Mouse (Mus musculus) erythroblast, embryonic 14.5 days (primary cell): ENCODE results near the gene Adora2a. TPM values are rescaled to one million over a fixed set of nuclear protein-coding genes. Genes with fewer than 3 reads are reported as not detected.

Experiments used
- H3K27me3 ChIP-seq: 2 replicates; pipeline ENCODE4 v1.6.1; 2012; ENCODE audit warnings: inconsistent platforms; ENCODE audit not compliant: control insufficient read depth
- H3K36me3 ChIP-seq: 2 replicates; pipeline ENCODE4 v1.6.1; 2012; ENCODE audit warnings: mild to moderate bottlenecking, inconsistent platforms; ENCODE audit not compliant: control insufficient read depth
- H3K4me1 ChIP-seq: 2 replicates; pipeline ENCODE4 v1.6.1; 2012; ENCODE audit warnings: inconsistent platforms; ENCODE audit not compliant: control insufficient read depth
- H3K4me3 ChIP-seq: replicated peaks from 2 replicates; pipeline ENCODE3; 2012; ENCODE audit warnings: moderate library complexity, mild to moderate bottlenecking, inconsistent platforms
- H3K9me3 ChIP-seq: 2 replicates; pipeline ENCODE4 v1.6.1; 2012; ENCODE audit warnings: low read length, inconsistent platforms, mixed read lengths; ENCODE audit not compliant: control insufficient read depth
- GATA1 ChIP-seq: IDR thresholded peaks from 2 replicates; pipeline ENCODE4 v1.6.1; 2012; ENCODE audit warnings: low read length, inconsistent platforms, mixed read lengths
- TAL1 ChIP-seq: IDR thresholded peaks from 3 replicates; pipeline ENCODE4 v1.6.1; 2012; ENCODE audit warnings: low read length, inconsistent platforms, mixed read lengths
- polyA plus RNA-seq: library from polyadenylated mRNA; stranded (reverse); fragments of >175 nt; gene quantifications from 2 replicates; pipeline ENCODE4 v1.2.3, GENCODE M21; 2012

The Adora2a gene
- polyA plus RNA-seq, 1 experiment, result not detected

DNA sequence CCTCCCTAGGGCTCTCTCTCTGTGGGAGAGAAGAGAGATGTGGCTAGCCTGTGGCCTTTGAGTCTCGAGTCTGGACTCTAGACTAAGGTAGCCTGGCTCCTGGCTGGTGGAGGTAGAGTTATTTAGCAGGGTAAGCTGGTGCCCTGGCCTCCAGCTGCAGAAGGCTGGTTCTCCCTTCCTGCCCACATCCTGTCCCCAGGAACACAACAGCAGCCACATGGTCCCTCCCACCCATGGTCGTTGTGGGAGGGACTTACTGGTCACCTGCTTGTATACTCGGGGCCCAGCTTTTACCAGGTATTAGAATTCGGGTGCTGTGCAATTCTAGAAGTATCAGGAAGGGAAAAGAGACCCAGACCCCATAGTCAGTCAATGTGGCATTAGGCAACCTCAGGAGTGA, 3.6 kb downstream of the Adora2a start:
- Histone ChIP-seq H3K36me3 (no peaks in the 10 kb centered on the region), H3K4me3 (no peak overlapping the region), H3K9me3 (no peaks in the 10 kb centered on the region), H3K4me1 (peaks cover 9% of the 10 kb centered on the region), H3K27me3 (peaks cover 44% of the 10 kb centered on the region)
- TF ChIP-seq GATA1 (no peak), TAL1 (no peak)

DNA sequence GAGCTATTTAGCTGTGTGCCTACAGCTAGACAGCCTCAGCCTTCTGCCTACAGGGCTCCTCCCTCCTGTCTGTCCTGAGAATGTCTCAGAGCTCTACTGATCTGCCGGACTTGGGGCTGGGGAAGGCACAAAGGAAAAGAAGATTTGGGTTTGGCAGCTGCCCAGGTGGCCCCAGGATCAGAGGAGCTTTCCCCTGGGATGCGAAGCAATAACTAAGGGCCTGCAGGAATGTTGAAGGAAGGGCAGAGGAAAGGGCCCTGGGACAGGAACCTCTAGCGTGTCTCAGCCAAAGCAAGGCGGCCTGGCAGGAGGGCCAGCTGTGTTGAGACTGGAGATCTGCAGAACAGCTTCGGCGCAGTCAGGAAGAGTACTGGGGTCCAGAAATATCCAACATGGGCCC, 6.3 kb downstream of the Adora2a start:
- TF ChIP-seq GATA1 (no peak), TAL1 (no peak)
- Histone ChIP-seq H3K9me3 (no peaks in the 10 kb centered on the region), H3K36me3 (no peaks in the 10 kb centered on the region), H3K4me1 (no peaks in the 10 kb centered on the region), H3K4me3 (no peak overlapping the region), H3K27me3 (peaks cover 23% of the 10 kb centered on the region)

DNA sequence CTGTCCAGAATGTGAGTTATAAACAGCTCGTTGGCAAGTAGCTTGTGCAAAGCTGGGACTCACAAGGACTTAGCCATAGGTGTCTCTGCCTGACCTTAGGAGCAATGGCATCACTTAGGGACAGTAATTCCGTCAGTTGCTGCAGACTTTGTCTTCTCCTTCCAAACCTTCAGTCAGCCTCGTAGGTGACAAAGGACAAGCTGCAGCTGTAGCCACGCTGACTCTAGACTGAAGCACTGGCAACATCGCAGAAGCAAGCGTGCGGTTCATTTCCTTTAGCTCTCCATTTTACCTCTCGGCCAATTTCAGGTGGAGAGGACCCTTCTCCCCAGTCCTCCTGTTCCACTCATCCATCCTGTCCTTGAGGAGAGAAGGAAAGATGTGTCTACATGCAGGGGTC, 7.3 kb downstream of the Adora2a start:
- no peak for TF ChIP-seq TAL1
- no peak for TF ChIP-seq GATA1
- H3K9me3 ChIP-seq, result no peaks in the 10 kb centered on the region
- no peak overlapping the region for H3K4me3 ChIP-seq
- H3K4me1 ChIP-seq, result no peaks in the 10 kb centered on the region
- H3K27me3 ChIP-seq, result peaks cover 13% of the 10 kb centered on the region
- no peaks in the 10 kb centered on the region for H3K36me3 ChIP-seq

DNA sequence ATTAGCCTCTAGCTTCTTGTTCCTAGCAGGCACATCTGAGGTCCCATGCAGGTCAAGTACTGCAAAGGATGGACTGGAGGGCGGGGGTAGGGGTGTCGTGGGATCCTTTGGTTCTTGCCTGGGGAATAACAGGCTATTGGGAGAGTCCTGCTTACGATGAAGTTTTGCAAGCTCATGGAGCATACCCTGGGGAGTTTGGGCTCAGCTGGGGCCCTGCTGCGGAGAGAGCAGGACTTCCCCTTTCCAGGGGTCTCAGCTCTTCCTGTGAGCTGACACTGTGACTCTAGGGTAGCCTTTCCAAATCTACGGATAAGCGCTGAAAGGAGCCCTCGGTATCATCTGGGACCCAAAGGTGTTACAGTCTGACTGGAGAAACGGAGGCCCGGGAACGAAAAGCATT, 7.7 kb downstream of the Adora2a start:
- H3K9me3 ChIP-seq, result no peaks in the 10 kb centered on the region
- H3K36me3 ChIP-seq, result no peaks in the 10 kb centered on the region
- peaks cover 9% of the 10 kb centered on the region for H3K27me3 ChIP-seq
- H3K4me3 ChIP-seq, result no peak overlapping the region
- TF ChIP-seq GATA1 (no peak), TAL1 (no peak)
- H3K4me1 ChIP-seq, result no peaks in the 10 kb centered on the region

DNA sequence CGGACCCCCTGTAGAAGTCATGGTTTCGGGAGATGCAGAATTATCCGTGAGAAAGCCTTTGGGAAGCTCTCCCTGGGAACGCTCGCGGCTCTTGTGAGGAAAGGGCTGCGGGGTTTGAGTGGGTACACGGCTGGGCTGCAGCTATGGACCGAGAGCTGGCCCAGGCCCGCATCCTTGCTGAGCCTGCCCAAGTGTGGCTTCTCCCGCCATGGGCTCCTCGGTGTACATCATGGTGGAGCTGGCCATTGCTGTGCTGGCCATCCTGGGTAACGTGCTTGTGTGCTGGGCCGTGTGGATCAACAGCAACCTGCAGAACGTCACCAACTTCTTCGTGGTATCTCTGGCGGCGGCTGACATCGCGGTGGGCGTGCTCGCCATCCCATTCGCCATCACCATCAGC, 9.1 kb downstream of the Adora2a start:
- no peaks in the 10 kb centered on the region for H3K4me1 ChIP-seq
- H3K27me3 ChIP-seq, result no peaks in the 10 kb centered on the region
- H3K9me3 ChIP-seq, result no peaks in the 10 kb centered on the region
- TF ChIP-seq GATA1 (no peak), TAL1 (no peak)
- no peak overlapping the region for H3K4me3 ChIP-seq
- H3K36me3 ChIP-seq, result no peaks in the 10 kb centered on the region

DNA sequence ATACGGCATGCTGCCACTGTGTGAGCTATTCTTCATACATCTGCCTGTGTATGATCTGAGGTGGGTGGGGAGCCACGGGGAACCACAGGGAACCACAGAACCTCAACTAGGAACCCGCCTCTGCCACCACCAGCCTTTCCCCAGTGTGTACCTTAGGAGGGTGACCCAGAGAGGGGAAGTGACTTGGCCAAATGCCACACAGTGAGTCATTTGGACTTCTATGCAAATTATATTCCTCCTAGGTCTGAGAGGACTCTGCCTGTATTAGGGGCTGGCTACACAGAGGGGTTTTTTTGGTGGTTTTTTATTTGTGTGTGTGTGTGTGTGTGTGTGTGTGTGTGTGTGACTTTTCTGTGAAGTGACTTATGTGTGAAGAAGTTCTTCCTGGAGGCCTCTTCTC, 9.9 kb downstream of the Adora2a start:
- Histone ChIP-seq H3K36me3 (no peaks in the 10 kb centered on the region), H3K4me1 (no peaks in the 10 kb centered on the region), H3K4me3 (no peak overlapping the region), H3K9me3 (no peaks in the 10 kb centered on the region), H3K27me3 (no peaks in the 10 kb centered on the region)
- no peak for TF ChIP-seq GATA1
- TF ChIP-seq TAL1, result no peak

DNA sequence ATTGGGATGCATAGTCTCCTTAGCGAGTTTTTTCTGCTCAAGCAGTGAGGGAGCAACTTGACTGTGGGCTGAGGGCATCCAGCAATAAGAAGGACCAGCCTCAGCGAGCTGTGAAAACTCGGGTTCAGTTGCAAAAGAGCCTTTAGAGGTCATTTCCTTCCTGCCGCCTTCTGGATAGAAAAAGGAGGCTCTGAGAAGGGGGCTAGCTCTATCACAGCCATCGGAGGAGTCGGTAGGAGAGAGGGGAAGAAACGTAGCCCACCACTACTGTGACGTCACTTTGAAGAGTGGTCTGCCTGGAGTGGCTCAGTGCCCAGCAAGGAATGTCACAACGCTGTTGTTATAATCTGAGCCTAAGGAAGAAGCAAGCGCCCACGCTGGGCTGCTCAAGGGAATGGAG, 10.4 kb downstream of the Adora2a start:
- no peaks in the 10 kb centered on the region for H3K9me3 ChIP-seq
- no peaks in the 10 kb centered on the region for H3K27me3 ChIP-seq
- no peaks in the 10 kb centered on the region for H3K4me1 ChIP-seq
- no peak for TF ChIP-seq GATA1
- TF ChIP-seq TAL1, result no peak
- H3K36me3 ChIP-seq, result no peaks in the 10 kb centered on the region
- no peak overlapping the region for H3K4me3 ChIP-seq

DNA sequence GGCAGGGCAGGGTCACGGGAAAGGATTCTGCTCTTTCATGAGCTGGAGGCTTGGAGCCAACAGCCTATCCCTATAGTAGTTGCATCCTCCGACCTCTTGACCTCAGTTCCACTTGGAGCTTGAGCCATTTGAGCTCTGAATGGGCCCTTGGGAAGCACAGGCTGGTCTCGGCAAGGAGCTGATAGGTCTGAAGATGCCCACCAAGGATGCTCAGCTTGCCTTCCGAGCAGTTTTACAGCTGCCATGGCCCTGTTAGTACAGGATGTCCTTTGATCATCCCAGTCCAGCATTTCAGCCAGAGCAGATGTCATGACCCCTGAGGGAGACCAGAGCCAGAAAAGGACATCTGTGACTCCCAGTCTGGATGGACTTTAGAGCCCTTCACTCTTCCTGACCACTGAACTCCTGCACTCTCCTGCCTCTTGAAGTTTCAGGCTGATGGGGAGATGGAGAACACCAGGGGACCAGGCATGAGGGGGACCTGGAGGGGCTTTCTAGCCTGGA, 11.6 kb downstream of the Adora2a start:
- no peak for TF ChIP-seq TAL1
- TF ChIP-seq GATA1, result no peak
- Histone ChIP-seq H3K4me3 (no peak overlapping the region), H3K9me3 (no peaks in the 10 kb centered on the region), H3K36me3 (no peaks in the 10 kb centered on the region; the same call in 1 of the 2 replicates), H3K27me3 (no peaks in the 10 kb centered on the region), H3K4me1 (no peaks in the 10 kb centered on the region)

DNA sequence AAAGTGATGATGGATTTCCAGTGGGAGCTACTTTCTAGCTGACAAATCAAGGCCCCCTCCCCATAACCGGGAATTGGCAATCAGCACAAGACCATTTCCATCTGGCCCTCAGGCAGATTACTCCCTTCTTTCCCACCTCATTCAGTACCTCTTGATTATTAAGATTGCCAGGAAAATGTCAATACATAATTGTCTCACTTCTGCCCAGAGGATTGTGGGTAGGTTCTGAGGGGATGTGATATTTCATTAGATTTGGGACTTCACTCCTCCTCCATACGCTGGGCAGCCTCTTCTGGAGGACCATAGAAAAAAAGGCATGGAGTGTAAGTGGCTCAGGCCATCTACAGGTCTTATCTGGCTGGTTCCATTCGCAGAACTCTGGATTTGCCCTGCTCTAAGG, 15.6 kb downstream of the Adora2a start:
- Histone ChIP-seq H3K36me3 (no peaks in the 10 kb centered on the region; the same call in 1 of the 2 replicates), H3K4me1 (no peaks in the 10 kb centered on the region), H3K4me3 (no peak overlapping the region), H3K9me3 (no peaks in the 10 kb centered on the region), H3K27me3 (no peaks in the 10 kb centered on the region)
- no peak for TF ChIP-seq GATA1
- no peak for TF ChIP-seq TAL1

DNA sequence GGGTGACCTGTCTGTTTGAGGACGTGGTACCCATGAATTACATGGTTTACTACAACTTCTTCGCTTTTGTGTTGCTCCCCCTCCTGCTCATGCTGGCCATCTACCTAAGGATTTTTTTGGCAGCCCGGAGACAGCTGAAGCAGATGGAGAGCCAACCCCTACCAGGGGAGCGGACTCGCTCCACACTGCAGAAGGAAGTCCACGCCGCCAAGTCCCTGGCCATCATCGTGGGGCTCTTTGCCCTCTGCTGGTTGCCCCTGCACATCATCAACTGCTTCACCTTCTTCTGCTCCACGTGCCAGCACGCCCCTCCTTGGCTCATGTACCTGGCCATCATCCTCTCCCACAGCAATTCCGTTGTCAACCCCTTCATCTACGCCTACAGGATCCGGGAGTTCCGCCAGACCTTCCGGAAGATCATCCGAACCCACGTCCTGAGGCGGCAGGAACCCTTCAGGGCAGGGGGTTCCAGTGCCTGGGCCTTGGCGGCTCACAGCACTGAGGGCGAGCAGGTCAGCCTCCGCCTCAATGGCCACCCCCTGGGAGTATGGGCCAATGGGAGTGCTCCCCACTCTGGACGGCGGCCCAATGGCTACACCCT, 16.6 kb downstream of the Adora2a start:
- Histone ChIP-seq H3K36me3 (no peaks in the 10 kb centered on the region; the same call in 1 of the 2 replicates), H3K4me1 (no peaks in the 10 kb centered on the region), H3K4me3 (no peak overlapping the region), H3K27me3 (no peaks in the 10 kb centered on the region), H3K9me3 (no peaks in the 10 kb centered on the region)
- TF ChIP-seq TAL1 (no peak), GATA1 (no peak)
